Mouse (Mus musculus): ENCODE results near the gene Dusp11. TPM values are rescaled to one million over a fixed set of nuclear protein-coding genes. Genes with fewer than 3 reads are reported as not detected.
"Not testable (repeated sequence)": the region's sequence is repeated elsewhere in the genome, so short reads cannot be mapped to it uniquely, and the experiment has no call there.

Dusp11 gene
- polyA plus RNA-seq, 1 experiment from 2014 or later: 54.6 TPM

DNA sequence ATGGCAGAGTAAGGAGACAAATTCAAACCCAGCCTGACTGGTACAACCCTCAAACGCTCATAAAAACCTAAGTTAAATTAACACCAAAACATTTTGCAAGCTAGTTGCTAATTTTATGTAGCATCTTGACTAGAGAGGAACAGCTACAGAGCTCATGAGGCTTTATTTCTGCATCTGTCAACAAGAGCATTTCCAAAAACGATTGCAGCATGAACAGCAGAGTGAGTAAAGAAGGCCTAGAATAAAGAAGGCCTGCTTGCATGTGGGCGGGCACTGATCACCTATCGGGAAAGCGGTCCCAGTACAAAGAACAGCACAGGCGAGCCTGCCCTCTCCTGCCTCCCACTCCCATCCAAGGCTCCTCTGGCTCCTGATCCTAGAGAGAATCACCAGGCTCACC, 12.9 kb downstream of the Dusp11 start:
- no peak for ATAC-seq (replicated peaks; ENCODE audit: extremely low read depth, insufficient read depth, low FRiP score)
- H3K9me3 ChIP-seq (replicated peaks; ENCODE audit: control insufficient read depth, low read length): no peaks in the 10 kb centered on the region
- H3K36me3 ChIP-seq (ENCODE audit: control insufficient read depth, insufficient read depth): peaks cover 69% of the 10 kb centered on the region
- H3K27ac ChIP-seq (ENCODE audit: low read length): no peak overlapping the region
- H3K27me3 ChIP-seq (ENCODE audit: control insufficient read depth, insufficient read depth, low read length): no peaks in the 10 kb centered on the region
- no peak overlapping the region for H3K9ac ChIP-seq (ENCODE audit: low read length)
- 88% methylated on average over 6 of the region's 6 CpGs for WGBS
- no peak overlapping the region for H3K4me2 ChIP-seq (ENCODE audit: low read depth, low read length)
- no peaks in the 10 kb centered on the region for H3K4me1 ChIP-seq (ENCODE audit: control insufficient read depth, insufficient read depth, low read length)
- no peak overlapping the region for H3K4me3 ChIP-seq (ENCODE audit: low read length)

DNA sequence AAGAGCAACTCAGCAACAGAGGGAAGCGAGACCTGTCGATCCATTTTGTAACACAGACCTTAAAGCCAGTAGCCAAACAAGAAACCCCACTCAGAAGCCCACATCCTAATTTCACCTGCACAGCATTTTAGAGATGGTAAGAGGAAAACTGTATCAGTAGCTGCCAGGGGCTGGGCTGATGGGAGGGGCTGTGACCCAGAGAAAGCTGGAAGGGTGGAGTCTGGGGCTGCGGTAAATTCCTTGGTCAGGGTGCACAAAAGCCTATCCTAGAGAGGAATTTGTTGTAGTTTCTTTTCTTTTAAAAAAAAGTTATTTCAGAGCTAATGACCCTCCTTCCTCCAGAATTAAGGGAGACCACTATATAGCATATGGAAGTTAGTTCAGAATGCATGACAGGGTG, 19.0 kb downstream of the Dusp11 start:
- H3K9ac ChIP-seq (ENCODE audit: low read length): no peak overlapping the region
- no peaks in the 10 kb centered on the region for H3K27me3 ChIP-seq (ENCODE audit: control insufficient read depth, insufficient read depth, low read length)
- H3K27ac ChIP-seq (ENCODE audit: low read length): no peak overlapping the region
- no peaks in the 10 kb centered on the region for H3K9me3 ChIP-seq (replicated peaks; ENCODE audit: control insufficient read depth, low read length)
- no peak overlapping the region for H3K4me2 ChIP-seq (ENCODE audit: low read depth, low read length)
- H3K4me3 ChIP-seq (ENCODE audit: low read length): no peak overlapping the region
- 94% methylated on average over 3 of the region's 3 CpGs for WGBS
- H3K4me1 ChIP-seq (ENCODE audit: control insufficient read depth, insufficient read depth, low read length): no peaks in the 10 kb centered on the region
- H3K36me3 ChIP-seq (ENCODE audit: control insufficient read depth, insufficient read depth): peaks cover 42% of the 10 kb centered on the region
- no peak for ATAC-seq (replicated peaks; ENCODE audit: extremely low read depth, insufficient read depth, low FRiP score)

DNA sequence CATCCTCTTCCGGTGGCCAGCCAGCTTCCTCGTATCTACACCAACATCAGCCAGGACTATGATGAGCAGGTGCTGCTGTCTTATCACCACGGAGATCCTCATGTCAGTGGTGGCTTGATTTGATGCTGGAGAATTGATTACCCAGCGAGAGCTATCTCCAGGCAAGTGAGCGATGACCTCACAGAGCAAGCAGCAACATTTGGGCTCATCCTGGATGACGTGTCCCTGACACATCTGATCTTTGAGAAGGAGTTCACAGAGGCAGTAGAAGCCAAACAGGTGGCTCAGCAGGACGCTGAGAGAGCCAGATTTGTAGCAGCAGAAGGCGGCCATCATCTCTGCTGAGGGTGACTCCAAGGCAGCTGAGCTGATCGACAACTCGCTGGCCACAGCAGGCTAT, 22.8 kb downstream of the Dusp11 start:
- no peak overlapping the region for H3K4me3 ChIP-seq (ENCODE audit: low read length)
- H3K27me3 ChIP-seq (ENCODE audit: control insufficient read depth, insufficient read depth, low read length): no peaks in the 10 kb centered on the region
- peaks cover 5% of the 10 kb centered on the region; the same call in 1 of the 2 replicates for H3K4me1 ChIP-seq (ENCODE audit: control insufficient read depth, insufficient read depth, low read length)
- H3K27ac ChIP-seq (ENCODE audit: low read length): no peak overlapping the region
- no peak overlapping the region for H3K4me2 ChIP-seq (ENCODE audit: low read depth, low read length)
- H3K9ac ChIP-seq (ENCODE audit: low read length): no peak overlapping the region
- H3K9me3 ChIP-seq (replicated peaks; ENCODE audit: control insufficient read depth, low read length): no peaks in the 10 kb centered on the region
- peaks cover 10% of the 10 kb centered on the region for H3K36me3 ChIP-seq (ENCODE audit: control insufficient read depth, insufficient read depth)
- ATAC-seq (replicated peaks; ENCODE audit: extremely low read depth, insufficient read depth, low FRiP score): no peak
- 55% methylated on average over 10 of the region's 10 CpGs for WGBS

DNA sequence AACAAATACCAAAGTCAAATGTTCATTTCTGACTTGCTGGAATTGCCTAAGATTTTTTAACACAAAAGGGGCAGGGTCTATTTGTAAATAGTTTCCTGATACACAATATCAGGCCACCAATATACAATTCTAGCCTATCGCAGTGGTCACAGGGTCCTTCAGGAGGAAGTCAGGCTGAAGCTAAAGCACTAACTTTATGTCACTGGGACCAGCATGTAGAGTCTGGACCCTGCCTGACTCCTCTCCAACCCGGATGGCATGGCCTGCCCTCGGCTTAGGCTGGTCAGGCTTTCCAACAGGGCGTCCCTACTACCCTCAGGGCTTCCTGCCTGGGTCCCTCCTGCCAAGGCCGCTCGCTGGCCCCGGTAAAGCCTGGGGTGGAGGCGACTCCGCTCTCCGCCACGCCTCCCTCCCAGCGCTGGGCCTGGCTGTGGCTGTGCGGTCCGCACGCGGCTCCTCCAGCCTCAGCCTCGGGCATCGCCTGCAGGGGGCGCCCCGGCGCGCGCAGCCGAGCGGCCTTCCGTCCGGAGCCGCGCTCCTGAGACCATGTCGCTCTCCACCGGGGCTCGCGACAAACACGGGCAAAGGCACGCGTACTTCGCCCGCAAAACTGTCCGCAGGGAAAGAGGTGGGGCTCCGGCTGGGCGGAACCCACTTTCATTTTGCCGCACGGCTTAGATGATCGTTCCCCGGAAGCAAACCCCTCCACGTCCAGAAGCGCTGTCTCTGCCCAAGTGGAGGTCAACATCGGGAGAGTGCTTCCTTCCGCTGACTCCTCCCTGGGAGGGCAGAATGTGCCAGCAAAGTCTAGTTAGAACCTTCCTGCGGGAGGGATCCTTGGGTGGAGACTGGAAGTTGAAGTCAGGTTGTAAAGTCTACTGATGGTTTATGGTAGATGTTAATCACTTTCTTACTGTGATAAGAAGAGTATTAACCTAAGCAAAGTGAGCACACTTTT, 24.7 kb downstream of the Dusp11 start:
- peak; percentile 94 for ATAC-seq (replicated peaks; ENCODE audit: extremely low read depth, insufficient read depth, low FRiP score)
- Histone ChIP-seq H3K27ac (ENCODE audit: low read length) (peak overlapping the region; percentile 64), H3K4me2 (ENCODE audit: low read depth, low read length) (peak overlapping the region; percentile 63), H3K9ac (ENCODE audit: low read length) (peak overlapping the region; percentile 76), H3K4me3 (ENCODE audit: low read length) (peak overlapping the region; percentile 60)
- H3K9me3 ChIP-seq (replicated peaks; ENCODE audit: control insufficient read depth, low read length); H3K36me3 ChIP-seq (ENCODE audit: control insufficient read depth, insufficient read depth); H3K27me3 ChIP-seq (ENCODE audit: control insufficient read depth, insufficient read depth, low read length); H3K4me1 ChIP-seq (ENCODE audit: control insufficient read depth, insufficient read depth, low read length): not testable (repeated sequence)
- WGBS: 1% methylated on average over 43 of the region's 50 CpGs

DNA sequence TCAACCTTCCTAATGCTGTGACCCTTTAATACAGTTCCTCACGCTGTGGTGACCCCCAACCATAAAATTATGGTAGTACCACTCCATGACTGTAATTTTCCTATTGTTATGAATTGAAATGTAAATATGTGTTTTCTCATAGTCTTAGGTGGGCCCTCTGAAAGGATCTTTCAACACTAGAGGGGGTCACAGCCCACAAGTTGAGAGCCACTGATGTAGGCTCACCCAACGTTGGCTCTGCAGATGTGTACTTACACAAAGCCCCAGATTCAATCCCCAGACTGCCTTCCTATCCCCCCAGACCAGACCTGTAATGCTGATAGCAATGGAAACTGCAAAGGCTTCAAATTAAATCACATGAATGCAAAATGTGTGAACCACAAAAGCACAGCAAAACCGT, 25.8 kb downstream of the Dusp11 start:
- Histone ChIP-seq H3K36me3 (ENCODE audit: control insufficient read depth, insufficient read depth) (0 out of 2 replicates have a peak, but pooled peaks cover under 1% of the 10 kb centered on the region), H3K4me3 (ENCODE audit: low read length) (no peak overlapping the region), H3K27me3 (ENCODE audit: control insufficient read depth, insufficient read depth, low read length) (no peaks in the 10 kb centered on the region), H3K4me1 (ENCODE audit: control insufficient read depth, insufficient read depth, low read length) (peaks cover 5% of the 10 kb centered on the region; the same call in 1 of the 2 replicates), H3K9ac (ENCODE audit: low read length) (no peak overlapping the region), H3K4me2 (ENCODE audit: low read depth, low read length) (no peak overlapping the region), H3K9me3 (replicated peaks; ENCODE audit: control insufficient read depth, low read length) (no peaks in the 10 kb centered on the region), H3K27ac (ENCODE audit: low read length) (no peak overlapping the region)
- WGBS: 68% methylated on average over 3 of the region's 3 CpGs
- no peak for ATAC-seq (replicated peaks; ENCODE audit: extremely low read depth, insufficient read depth, low FRiP score)

DNA sequence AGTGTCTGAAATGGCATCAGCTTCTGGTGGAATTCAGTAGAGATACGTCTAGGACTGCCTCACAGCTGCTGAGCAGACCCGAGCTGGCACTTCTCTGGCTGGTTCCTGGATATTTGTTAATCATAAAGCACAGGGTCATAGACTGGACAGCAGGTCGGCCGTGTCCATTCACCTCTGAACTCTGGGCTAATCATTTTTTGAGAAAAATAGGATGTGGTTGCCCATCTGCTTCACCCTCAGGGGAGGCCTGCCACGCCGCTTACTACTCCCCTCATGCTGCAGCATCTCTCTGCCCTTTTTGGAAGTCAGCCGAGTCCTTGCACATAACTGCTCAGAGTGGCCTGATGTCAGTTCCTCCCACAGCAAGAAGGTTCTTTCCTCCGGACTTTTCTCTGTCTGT, 27.4 kb downstream of the Dusp11 start:
- H3K4me2 ChIP-seq (ENCODE audit: low read depth, low read length): no peak overlapping the region
- WGBS: 75% methylated on average over 8 of the region's 8 CpGs
- ATAC-seq (replicated peaks; ENCODE audit: extremely low read depth, insufficient read depth, low FRiP score): no peak

DNA sequence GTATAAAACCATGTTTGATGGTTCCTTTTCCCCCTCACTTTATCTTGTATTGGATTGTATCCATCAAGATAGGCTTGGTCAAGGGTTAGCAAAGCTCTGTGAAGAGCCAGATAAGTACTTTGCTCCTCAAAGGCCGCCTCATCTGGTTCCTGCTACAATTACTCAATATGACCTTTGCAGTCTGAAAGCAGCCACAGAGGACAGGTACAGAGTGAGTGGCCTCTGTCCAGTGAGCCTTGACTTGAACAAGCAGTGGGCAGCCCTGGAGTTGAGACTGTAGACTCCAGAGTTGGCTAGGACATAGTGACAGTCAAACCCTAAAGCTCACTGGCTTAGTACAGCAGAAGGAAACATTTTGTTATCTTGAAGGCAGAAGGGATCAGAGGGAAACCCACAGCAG, 32.2 kb downstream of the Dusp11 start:
- peaks cover 35% of the 10 kb centered on the region for H3K36me3 ChIP-seq (ENCODE audit: control insufficient read depth, insufficient read depth)
- H3K27ac ChIP-seq (ENCODE audit: low read length): no peak overlapping the region
- no peak overlapping the region for H3K4me2 ChIP-seq (ENCODE audit: low read depth, low read length)
- no peak overlapping the region for H3K4me3 ChIP-seq (ENCODE audit: low read length)
- ATAC-seq (replicated peaks; ENCODE audit: extremely low read depth, insufficient read depth, low FRiP score): no peak
- H3K9ac ChIP-seq (ENCODE audit: low read length): no peak overlapping the region
- no peaks in the 10 kb centered on the region for H3K4me1 ChIP-seq (ENCODE audit: control insufficient read depth, insufficient read depth, low read length)
- WGBS: 70% methylated on average over 1 of the region's 1 CpGs
- H3K27me3 ChIP-seq (ENCODE audit: control insufficient read depth, insufficient read depth, low read length): no peaks in the 10 kb centered on the region
- no peaks in the 10 kb centered on the region for H3K9me3 ChIP-seq (replicated peaks; ENCODE audit: control insufficient read depth, low read length)

More for the DNA sequence above, 27.4 kb downstream of the Dusp11 start:
- H3K36me3 ChIP-seq (ENCODE audit: control insufficient read depth, insufficient read depth): 0 out of 2 replicates have a peak, but pooled peaks cover 7% of the 10 kb centered on the region
- H3K4me1 ChIP-seq (ENCODE audit: control insufficient read depth, insufficient read depth, low read length): peaks cover 5% of the 10 kb centered on the region; the same call in 1 of the 2 replicates
- H3K27ac ChIP-seq (ENCODE audit: low read length): no peak overlapping the region
- H3K9me3 ChIP-seq (replicated peaks; ENCODE audit: control insufficient read depth, low read length): no peaks in the 10 kb centered on the region
- no peaks in the 10 kb centered on the region for H3K27me3 ChIP-seq (ENCODE audit: control insufficient read depth, insufficient read depth, low read length)
- H3K9ac ChIP-seq (ENCODE audit: low read length): no peak overlapping the region
- H3K4me3 ChIP-seq (ENCODE audit: low read length): no peak overlapping the region

DNA sequence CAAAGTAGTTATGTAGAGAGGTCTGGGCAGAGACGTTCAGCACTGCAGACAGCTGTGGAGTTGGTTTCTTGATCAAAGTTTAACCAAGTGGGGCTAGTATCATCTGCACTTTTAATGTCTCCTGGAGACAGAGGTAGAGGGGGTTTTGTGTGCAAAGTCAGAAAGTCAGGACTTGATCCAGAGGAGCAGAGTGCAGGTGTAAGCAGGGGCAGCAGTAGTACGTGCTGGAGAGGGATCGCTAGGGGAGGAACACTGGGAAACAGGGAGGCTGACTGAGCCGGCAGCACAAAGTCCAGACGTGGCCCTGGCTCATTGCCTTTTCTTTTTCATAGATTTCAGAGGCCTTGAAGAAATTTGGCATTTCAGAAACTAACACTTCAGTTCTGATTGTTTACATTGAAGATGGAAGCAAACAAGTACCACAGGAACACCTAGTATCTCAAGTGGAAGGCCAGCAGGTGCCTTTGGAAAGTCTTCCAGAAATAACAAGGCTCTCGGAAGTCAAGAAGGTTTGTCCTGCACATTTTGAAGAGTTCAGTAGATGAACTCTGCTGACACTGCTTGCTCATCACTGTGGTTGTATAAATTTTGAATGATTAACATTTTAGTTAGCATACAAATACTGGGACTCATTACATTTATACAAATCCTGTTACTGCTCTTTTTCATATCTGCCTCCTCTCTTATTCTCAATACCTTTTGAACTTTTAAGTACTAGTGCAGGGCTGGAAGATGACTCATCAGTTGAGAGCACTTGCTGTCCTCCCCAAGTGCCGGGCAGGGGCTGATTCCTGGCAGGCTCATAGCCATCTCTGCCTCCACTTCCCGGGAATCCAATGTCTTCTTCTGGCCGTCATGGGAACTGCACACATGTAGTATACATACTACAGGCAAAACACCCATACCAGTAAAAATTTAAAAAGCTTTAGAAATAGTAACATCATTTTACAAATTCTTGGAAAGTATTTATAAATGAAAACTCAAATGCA, 33.7 kb downstream of the Dusp11 start:
- ATAC-seq (replicated peaks; ENCODE audit: extremely low read depth, insufficient read depth, low FRiP score): no peak
- no peak overlapping the region for H3K4me3 ChIP-seq (ENCODE audit: low read length)
- H3K36me3 ChIP-seq (ENCODE audit: control insufficient read depth, insufficient read depth): peaks cover 40% of the 10 kb centered on the region
- H3K9ac ChIP-seq (ENCODE audit: low read length): no peak overlapping the region
- no peaks in the 10 kb centered on the region for H3K4me1 ChIP-seq (ENCODE audit: control insufficient read depth, insufficient read depth, low read length)
- no peak overlapping the region for H3K4me2 ChIP-seq (ENCODE audit: low read depth, low read length)
- H3K27me3 ChIP-seq (ENCODE audit: control insufficient read depth, insufficient read depth, low read length): no peaks in the 10 kb centered on the region
- H3K27ac ChIP-seq (ENCODE audit: low read length): no peak overlapping the region
- no peaks in the 10 kb centered on the region for H3K9me3 ChIP-seq (replicated peaks; ENCODE audit: control insufficient read depth, low read length)
- 88% methylated on average over 9 of the region's 9 CpGs for WGBS
